Mouse (Mus musculus): Measurements from ENCODE around the gene Ptms.
"Not testable (repeated sequence)": the region's sequence is repeated elsewhere in the genome, so short reads cannot be mapped to it uniquely, and the experiment has no call there.

Gene Ptms

DNA sequence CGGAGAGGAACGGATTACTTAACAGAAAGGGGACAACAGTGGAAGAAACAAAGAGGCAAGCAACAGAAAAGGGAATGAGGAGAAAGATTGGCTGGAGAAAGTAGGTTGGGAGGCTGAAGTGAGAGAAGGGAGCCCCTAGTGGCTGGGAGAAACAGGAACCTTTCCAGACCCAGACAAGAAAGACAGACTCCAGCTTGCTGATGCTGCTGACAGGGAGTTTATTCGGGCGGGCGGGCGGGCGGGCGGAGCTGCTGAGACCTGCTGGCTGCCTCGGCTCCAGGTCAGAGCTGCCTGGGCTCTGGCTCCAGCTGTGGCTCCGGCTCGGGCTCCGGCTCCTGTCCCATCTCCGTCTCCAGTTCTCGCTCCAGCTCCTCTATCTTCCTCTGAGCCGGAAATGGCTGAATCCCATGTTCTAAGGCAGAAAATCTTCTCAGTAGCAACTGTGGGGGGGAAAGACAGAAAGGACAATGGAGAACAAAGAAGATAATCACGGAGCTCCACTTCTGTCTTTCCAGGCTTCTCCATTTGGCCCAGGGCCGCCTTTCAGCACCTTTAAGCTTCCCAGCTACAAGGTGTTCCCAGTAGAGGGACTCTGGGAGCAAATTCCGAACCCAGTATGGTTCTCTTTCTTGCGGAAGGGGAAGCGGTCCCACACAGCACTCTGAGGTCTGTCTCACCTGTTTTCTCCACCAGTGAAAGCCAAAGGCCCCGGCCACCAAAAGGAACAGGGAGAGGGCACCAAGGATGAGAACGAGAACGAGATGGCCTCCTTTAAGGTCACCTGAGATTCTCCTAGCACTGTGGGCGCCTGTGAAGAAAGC lies 15.5 kb downstream of the Ptms start:
- peak; percentile 64 for DNase-seq

DNA sequence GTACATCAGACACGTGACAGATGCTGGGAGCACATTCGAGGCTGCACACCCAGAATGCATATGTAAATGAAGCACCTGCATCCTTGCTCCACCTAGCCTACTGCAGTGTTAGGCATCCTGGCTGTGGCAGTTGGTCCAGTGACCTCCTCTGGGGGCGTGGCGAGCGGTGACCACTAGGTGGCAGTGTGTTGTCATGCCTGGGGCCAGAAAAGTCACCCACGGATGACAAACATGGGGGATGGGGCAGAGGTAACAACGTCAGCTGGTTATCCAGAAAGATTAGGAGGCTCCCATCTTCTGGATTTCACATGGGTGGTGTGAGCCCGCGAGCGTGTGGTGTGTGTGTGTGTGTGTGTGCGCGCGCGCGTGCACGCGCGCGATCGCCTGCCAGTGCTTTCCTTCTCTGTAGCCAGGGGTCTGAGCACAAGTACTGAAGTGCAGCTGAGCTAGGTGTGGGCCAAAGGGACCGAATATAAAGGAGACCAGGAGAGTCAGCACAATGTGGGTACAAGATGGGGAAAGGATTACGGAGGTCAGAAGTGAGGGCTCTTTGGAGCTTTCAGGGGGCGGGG lies 16.2 kb downstream of the Ptms start:
- DNase-seq = peak; percentile 93

DNA sequence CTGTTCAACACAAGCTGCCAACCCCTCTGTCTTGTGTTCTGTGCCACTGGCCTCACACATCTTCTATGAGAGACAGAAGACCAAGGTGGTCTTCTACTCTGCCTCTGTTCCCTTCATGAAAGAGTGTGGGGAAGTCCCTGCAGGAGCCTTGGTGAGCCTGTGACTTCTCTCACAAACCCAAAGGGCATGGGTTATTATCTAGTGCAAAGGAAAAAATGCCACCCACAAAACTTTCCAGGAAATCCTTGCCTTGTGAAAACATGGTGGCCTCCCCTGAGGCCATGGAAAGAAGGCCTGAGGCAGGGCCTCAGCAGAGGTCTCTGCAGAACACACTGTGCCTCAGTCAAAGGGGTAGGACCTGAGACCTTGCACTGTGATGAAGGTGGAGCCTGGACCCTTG lies 18.1 kb downstream of the Ptms start:
- no peak for DNase-seq

DNA sequence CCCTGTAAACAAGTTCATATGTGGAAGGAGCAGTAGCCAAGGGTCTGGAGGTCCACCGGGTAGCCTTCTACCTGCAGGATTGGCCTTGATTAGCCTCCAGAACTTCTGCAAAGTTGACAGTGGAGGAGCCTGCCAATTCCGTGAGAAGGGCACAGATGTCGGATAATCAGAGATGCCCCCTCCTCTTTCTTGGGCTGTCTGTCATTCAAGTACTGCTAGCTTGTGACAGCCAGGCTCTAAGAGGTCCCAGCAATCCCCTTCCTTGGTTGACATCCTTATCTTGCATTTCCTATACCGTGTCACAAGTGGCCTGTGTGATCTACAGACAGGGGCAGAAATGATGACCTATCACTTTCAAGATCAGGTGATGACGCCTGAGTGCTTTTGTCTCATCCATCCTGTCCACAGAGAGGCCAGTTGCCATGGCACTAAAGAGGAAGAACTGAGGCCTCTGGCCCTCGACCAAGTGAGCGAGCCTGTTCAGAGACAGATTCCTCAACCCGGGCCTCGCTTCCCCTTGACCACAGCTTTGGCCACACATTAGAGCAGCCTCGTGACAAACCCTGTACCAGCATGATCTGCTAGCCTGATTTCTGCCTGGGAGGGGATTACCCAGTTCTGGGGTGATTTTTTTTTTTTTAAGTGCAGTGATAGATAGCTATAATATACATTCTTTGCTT lies 19.0 kb downstream of the Ptms start:
- no peak for DNase-seq

DNA sequence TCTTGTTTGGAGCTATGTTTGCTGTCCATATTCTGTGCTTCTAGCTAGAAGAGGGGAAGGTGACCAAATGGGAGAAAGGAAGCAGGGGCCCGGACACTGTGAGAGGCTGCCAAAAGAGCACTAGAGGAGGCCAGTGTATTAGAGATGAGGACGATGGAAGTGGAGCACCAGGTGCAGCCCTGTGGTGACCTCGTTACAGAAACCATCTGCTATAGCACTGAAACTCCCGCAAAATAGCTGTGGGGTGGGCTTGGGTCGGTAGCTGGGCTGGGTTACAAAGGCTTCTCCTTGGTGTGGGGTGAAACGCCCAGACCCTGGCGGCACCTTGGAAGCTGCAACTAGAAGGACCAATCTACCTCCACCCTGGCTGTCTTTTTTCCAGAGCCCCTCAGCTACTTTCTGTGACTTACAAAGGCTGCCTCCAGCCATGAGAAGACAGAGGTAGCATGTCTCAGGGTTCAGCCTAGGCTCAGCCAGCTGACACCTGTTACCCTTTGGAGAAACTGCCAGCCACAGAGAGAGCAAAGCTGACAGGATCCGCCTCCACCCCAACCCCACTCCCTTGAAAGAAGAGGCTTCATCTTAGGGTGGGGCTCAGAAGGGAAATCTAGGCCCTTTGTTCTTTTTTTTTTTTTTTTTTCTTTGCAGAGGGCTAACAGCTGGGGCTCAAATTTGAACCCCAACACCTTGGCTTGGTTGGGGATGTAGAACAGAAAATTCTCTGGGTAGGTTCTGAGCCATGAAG lies 19.7 kb downstream of the Ptms start:
- no peak for DNase-seq

DNA sequence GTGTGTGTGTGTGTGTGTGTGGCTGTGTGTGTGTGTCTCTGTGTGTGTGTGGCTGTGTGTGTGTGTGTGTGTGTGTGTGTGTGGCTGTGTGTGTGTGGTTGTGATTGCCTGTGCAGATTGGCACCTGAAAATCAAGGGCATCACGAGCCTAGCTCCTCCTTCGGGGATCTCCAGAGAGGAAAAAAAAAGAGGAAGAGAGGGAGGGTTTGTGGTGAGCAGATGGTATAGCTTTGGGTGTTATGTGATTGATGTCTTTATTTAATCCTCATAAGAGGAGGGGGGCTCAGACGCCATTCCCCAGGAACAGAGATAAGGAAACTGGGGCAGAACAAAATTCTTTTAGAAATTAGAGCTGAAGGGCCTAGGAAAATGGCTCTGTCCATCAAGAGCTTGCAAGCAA lies 21.5 kb downstream of the Ptms start:
- DNase-seq = no peak

DNA sequence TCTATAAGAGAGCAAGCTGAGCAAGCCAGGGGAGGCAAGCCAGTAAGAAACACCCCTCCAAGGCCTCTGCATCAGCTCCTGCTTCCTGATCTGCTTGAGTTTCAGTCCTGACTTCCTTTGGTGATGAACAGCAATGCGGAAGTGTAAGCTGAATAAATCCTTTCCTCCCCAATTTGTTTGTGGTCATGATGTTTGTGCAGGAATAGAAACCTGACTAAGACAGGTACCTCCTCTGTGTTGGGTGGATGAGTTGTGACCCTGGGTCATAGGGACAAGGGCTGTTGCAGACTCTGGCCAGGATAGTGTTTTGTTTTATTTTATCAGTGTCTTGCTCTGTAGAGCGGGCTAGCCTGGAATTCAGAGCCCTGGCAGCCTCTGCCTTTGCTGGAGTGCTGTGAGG lies 25.8 kb downstream of the Ptms start:
- not testable (repeated sequence) for DNase-seq

DNA sequence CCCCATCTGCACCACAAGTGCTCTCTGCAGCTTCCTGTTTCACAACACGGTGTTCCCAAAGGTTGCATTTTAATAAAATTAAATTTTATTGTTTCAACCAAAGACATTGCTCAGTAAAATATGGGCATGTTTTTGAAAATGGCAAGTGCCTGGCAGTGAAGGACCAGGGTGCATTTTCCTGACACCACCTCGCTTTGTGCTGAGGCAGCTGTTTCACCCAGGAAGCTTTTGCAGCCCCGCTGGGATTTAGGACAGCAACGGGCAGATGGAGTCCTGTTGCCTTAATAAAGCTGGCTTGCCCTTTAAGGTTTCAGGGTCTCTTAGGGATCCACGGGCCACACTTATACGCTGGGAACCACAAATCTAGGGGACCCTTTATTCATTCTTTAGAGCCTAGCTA lies 28.9 kb downstream of the Ptms start:
- DNase-seq = no peak

DNA sequence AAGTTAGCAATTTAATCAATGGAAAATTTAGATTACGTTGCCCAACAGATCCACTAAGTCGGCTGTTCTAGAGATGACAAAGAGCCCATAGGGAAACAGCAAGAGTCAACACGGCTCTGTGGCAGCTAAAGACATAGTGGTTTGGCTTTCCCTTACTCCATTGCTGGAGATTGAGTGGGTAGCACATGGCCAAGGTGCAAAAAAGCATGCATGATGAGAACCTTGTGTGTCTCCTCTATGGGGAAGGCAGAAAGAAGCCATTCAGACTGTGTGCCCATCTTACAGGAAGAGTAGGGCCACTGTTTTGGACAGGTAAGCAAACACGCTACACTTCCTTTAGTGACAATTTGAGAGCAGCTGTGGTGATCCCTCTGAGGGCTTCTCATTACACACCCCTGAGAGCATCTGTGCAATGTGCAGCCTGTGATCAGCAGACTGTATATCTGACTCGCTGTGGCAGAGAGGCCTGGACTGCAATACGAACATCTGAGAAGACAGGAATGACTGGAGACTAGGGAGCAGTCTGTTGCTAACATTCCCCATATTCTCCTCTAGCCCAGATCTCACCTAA lies 31.3 kb downstream of the Ptms start:
- no peak for DNase-seq

DNA sequence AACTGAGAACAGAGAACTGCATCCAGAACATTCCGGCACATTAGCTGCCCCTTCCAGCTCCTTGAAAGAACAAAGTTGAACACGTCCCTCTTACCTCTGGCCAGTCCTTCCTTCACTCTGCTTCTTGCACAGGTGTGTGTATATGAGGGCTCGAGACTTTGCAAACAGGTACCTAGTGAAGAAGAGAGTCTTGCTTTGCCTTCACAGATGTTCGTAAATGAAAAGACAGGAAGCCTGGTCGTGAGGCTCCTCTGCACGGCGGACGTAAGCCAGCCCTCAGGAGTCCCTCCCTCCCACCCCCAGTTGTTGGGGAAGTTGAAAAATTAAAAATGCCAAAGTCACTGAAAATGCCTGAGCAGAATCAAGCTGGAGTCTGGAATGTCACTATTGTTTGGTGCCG lies 31.9 kb downstream of the Ptms start, which contains the start of gene Cd4:
Gene Cd4, minus strand, starts transcription at position 236 of the 400 bp plus-strand sequence.
- no peak for DNase-seq

DNA sequence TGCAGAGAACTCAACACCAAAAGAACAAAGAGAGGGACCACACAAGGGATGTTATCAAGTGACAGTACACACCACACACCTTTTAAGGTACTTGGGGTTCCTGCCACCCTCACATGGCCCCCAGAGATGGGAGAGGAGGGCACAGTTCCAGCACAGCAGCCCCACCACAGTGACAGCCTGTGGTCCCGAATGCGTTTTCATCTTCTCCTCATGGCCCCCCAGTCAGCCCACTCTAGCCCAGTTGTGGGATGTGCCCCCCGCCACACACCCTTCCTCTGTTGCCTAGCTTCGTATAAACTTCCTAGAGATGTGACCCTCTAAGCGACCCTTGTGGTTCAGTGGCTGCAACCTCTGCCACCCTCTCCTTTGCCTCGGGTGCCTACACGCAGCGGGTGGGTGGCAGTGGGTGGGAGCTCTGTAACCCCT lies 33.9 kb downstream of the Ptms start:
- no peak for DNase-seq

DNA sequence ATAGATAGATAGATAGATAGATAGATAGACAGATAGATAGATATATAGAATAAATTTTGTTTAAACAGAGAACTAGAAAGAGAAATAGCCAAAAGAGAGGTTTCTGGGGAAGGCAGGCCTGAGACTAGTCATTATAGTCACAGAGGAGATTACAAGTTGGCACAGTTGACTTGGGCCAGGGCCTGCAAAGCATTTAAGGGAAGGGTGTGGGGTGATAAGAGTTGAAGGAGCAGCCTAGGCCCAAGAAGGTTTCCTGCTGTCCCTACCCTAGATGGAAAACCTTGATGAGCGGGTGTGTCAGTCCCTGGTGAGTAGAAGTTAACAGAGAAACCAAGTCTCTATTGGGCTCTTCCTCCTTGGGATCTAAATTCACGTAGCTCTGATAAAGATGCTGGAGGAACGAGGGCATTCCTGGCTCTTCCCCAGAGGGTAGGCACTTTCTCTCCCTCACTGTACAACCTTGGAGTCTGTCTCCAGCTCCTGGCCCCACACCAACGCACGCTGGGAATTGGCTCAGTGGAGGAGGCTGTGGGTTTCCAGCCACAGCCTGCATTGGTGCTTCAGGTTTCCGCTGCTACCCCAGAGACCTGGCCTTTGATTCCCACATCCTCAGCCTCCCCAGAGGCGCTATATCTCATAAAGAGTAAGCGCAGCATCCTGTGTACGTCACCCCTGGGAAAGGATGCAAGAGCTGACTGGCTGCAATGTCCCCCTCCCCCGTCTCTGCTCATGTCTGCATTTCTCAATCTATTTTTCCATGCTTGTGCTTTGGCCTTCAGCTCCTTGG lies 35.0 kb downstream of the Ptms start:
- DNase-seq = no peak

DNA sequence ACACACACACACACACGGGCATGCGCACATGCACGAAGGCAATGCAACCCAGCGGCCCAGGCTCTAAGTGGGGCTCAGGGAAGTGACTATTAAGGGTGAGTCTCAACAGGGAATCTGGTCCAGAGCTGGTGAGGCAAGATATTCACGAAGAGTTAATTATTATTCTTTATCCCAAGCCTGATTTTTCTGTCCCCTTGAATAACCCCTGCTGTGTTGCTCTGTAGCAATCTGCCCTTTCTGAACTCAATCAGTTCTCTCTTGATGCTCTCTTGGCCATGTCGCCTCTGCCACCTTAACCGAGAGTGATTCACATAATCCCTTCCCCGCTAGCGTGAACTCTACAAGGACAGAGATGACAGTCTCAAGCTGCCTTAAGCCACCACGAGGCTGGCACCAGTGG lies 36.6 kb downstream of the Ptms start:
- no peak for DNase-seq

DNA sequence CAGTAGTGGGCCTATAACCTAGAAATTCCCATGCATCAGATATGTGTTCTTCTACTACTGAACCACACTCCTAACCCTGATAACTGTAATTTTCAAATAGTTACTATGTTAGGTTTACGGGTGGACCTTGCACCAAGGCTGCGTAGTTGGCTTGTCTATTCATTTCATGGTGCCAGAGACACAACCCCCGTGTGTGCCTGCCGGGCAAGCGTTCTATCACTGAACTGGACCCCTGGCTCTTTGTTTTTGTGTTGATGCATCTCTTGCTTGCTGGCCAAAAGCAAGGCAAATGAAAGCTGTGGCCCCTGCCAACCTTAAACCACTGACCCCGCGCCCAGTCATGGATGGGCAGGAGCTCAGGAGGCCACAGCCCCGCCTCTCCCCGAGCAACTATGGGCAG lies 38.1 kb downstream of the Ptms start:
- no peak for DNase-seq

DNA sequence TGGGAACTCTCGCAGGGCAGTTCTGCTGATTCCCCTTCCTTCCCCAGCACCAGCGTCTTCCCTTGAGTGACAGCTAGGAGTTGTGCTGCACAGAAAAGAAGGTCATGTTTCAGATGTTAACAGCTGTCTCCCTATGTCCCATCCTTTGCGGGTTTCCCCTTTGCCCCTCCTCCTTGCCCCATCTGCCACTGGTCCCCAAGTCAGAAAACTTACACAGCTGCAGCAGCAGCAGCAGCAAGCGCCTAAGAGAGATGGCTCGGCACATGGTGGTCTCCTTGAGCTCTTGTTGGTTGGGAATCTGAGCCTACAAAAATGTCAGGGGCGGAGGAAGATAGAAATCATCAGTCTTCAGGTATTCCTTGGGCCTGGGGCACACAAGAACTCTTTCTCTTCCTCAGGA lies 40.5 kb downstream of the Ptms start:
- no peak for DNase-seq

DNA sequence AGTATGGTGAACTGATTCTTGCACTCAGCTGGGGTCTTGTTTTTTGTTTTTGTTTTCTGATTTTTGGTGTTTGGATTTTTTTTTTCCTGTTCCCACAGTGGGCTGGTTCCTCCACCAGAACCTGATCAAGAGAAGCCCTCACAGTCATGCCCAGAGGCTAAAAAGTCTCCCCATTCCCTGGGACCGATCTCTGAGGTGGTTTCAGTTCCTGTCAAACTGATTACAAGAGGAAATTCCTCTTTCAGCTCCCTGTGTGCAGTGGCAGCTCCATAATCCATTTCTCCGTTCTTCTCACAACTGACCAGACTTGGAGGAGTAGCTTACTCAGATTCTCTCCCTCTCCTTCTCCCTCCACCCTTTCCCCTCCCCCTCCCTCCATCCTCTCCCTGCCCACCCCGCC lies 45.6 kb downstream of the Ptms start:
- no peak for DNase-seq

DNA sequence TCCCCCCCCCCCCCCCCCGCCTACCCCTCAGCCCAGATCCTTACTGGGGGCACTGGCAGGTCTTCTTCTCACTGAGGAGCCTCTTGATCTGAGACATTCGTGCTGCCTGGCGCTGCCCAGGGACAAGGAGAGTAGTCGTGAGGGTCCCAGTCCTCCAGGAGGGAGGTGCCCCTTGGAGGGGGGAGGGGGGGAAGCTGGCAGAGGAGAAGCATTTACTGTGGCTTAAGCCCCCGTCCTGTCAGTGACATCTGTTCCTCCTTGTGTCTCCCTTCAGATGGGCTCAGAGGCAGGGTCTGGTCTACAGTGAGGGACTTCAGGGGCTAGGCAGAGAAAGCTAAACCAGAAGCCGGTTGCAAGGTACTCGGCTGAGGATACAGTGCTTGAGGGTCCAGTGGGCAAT lies 53.3 kb downstream of the Ptms start:
- DNase-seq = no peak

DNA sequence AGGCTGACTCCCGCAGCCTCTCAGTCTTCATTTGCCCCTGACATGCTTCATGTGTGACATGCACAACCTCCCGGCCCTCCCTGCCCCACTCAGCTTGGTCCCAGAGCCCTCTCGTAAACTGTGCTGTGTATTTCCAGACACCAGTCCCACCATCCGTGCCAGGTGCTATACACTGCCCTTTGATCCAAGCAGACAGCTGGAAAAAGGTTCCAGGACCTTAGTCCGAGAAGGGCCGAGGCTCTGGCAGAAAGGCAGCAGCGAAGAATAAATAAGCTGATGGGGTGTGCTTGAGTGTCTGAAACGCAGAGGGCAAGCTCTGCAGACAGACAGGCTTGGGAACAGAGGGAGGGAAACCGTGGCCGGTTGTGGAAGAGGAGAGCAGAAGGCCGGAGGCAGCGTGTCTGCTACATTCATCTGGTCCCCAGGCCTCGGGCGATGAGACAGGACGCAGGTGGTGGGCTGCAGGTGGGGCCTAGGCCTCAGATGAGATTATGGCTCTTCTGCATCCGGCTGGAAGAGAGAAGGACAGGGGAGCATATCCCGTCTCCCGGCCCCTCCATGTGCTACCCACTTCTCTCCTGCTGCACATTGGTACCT lies 54.0 kb downstream of the Ptms start:
- no peak for DNase-seq
